Mouse (Mus musculus) megakaryocyte, embryonic 14.5 days (primary cell): Measurements from ENCODE around the gene Otc.

Source experiments
- FLI1 ChIP-seq: IDR thresholded peaks from 2 replicates; pipeline ENCODE4 v1.6.1; 2012; ENCODE audit warnings: low read length, inconsistent platforms, mixed read lengths
- GATA1 ChIP-seq: IDR thresholded peaks from 3 replicates; pipeline ENCODE4 v1.6.1; 2012; ENCODE audit warnings: mixed read lengths, low read length, inconsistent platforms, borderline replicate concordance

DNA sequence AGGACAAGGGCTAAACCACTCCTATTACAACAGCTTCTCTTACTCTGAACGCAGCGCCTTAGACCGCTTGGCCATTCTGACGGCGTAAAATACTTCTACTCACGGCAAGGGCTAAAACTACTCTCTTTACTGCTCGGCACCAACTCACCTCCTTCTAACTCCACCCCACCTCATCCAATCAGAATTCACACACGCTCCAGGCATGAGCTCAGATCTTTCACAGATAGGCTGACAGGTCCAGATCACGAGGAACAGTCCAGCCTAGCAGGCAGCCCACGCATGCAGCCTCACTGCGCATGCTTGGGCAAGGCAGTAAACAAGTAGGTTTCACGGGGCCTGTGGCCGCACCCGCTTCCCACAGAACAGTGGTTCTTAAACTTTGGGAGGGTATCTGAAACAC lies 45.2 kb downstream of the Otc start:
- TF ChIP-seq GATA1 (no peak), FLI1 (no peak)
